Mouse (Mus musculus) heart, embryonic 14.5 days (tissue): ENCODE measurements around the gene Ptx4. TPM values are rescaled to one million over a fixed set of nuclear protein-coding genes. Genes with fewer than 3 reads are reported as not detected.

Experiments
- ATAC-seq: fragments of 200-750 bp; cut with Nextera tagmentation; 2 replicates; pipeline ENCODE4 v1.8.0; 2017; ENCODE audit warnings: low read depth, moderate TSS enrichment; ENCODE audit not compliant: insufficient number of reproducible peaks, insufficient read depth, low FRiP score
- H3K27ac ChIP-seq, 2 experiments: fragments of 200-500 bp in 1 of 2; fragments of 300-500 bp in 1 of 2; sonication (generic) in 1 of 2; replicated peaks in 1 of 2; 2 replicates each; pipeline ENCODE4 v1.5.1; 2012 to 2014; ENCODE audit warnings: low read depth in 2 of 2, low read length in 2 of 2, control low read depth in 1 of 2, mild to moderate bottlenecking in 1 of 2, mixed read lengths in 1 of 2; ENCODE audit not compliant: control insufficient read depth in 1 of 2, insufficient read depth in 1 of 2
- H3K27me3 ChIP-seq: fragments of 300-500 bp; sonication (generic); 2 replicates; pipeline ENCODE4 v1.6.1; 2014; ENCODE audit warnings: mild to moderate bottlenecking, low read length, control low read depth; ENCODE audit not compliant: control insufficient read depth, insufficient read depth
- H3K36me3 ChIP-seq: fragments of 300-500 bp; sonication (generic); 2 replicates; pipeline ENCODE4 v1.6.1; 2014; ENCODE audit warnings: mild to moderate bottlenecking, control low read depth, low read length, mixed read lengths; ENCODE audit not compliant: control insufficient read depth, insufficient read depth
- H3K4me1 ChIP-seq, 2 experiments: fragments of 200-500 bp in 1 of 2; fragments of 300-500 bp in 1 of 2; sonication (generic) in 1 of 2; 2 replicates each; pipeline ENCODE4 v1.6.1; 2012 to 2014; ENCODE audit warnings: low read length in 2 of 2, control low read depth in 1 of 2, mixed read lengths in 1 of 2; ENCODE audit not compliant: control insufficient read depth in 2 of 2, insufficient read depth in 2 of 2
- H3K4me2 ChIP-seq: fragments of 300-500 bp; sonication (generic); 2 replicates; pipeline ENCODE4 v1.6.1; 2014; ENCODE audit warnings: mild to moderate bottlenecking, low read length
- H3K4me3 ChIP-seq, 2 experiments: fragments of 200-500 bp in 1 of 2; fragments of 300-500 bp in 1 of 2; sonication (generic) in 1 of 2; 2 replicates each; pipeline ENCODE4 v1.5.1; 2012 to 2014; ENCODE audit warnings: low read length in 2 of 2, mild to moderate bottlenecking in 2 of 2, control low read depth in 1 of 2, low read depth in 1 of 2, moderate library complexity in 1 of 2; ENCODE audit not compliant: control insufficient read depth in 1 of 2, insufficient read depth in 1 of 2
- H3K9ac ChIP-seq: fragments of 300-500 bp; sonication (generic); 2 replicates; pipeline ENCODE4 v1.6.1; 2014; ENCODE audit warnings: mild to moderate bottlenecking, low read length
- H3K9me3 ChIP-seq: fragments of 300-500 bp; sonication (generic); 2 replicates; pipeline ENCODE4 v1.6.1; 2016; ENCODE audit warnings: low read length, control low read depth; ENCODE audit not compliant: control insufficient read depth
- WGBS: fragments of 180-500 bp; shearing (Covaris S2); extraction: QIAGEN DNeasy Blood & Tissue Kit; methylation state at CpG from one replicate; pipeline ENCODE4 v1.1.7; 2014; 5-methylcytosine and 5-hydroxymethylcytosine counted together
- polyA plus RNA-seq: library from polyadenylated mRNA; unstranded; fragments of >200 nt; fragmentation: Nextera tagmentation; extraction: Ambion mirVana; gene quantifications from 2 replicates; pipeline ENCODE4 v1.2.1, GENCODE M21; 2014

Gene Ptx4
- polyA plus RNA-seq = 0.14 and 0.44 TPM in 2 replicates

DNA sequence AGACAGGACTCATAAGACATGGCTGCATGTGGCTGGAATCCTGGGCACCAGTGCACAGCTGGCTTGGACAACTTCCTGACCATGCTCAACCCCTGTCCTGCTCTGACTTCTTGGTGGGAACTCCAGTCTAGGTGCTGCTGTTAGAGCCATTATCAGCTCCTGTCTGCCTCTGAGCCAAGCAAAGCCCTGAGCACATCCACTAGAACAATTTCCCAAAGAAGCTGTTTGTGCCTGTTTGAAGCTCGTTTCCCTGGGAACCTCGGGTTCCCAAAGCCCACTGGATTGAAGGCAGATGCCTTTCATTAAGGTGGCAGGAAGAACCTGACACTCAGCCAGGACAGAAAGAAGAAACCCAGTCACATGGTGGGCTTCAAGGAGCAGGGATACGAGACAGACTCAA, at the start of gene Ptx4:
Ptx4 (plus strand) TSS at position 355 of the 400 bp plus-strand sequence.
- Histone ChIP-seq H3K36me3 (no peaks in the 10 kb centered on the region), H3K4me2 (no peak within 1 kb of the TSS), H3K4me1 (peaks cover 0 to 3% of the 10 kb centered on the region in 2 experiments; a peak in 2 of 4 replicates), H3K27ac (no peak within 1 kb of the TSS), H3K27me3 (no peaks in the 10 kb centered on the region), H3K9me3 (no peaks in the 10 kb centered on the region), H3K4me3 (no peak within 1 kb of the TSS), H3K9ac (no peak within 1 kb of the TSS)
- WGBS = 25% methylated on average over 3 of the region's 3 CpGs
- ATAC-seq = no peak

DNA sequence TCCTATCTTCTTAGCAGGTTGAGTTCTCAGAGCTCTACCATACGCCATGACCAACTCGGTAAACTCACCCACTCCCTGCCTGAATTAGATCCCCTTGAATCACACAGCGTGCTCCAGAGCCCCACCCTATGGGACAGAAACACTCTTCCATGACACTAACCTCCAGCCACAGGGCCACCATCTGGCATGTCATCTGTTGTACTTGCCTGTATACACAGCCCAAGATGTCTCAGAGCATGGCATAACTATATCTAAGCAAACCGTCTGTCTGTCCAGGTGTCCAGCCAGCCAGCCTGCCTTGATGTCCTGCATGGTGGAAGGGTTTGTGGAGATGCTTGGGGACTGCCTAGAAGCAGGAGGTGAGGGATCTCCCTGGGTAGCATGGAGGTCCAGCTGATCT, 43.7 kb upstream of the Ptx4 start:
- Histone ChIP-seq H3K27ac (no peak overlapping the region), H3K27me3 (no peaks in the 10 kb centered on the region), H3K4me1 (peaks cover 20 to 30% of the 10 kb centered on the region in 2 experiments), H3K4me2 (peak overlapping the region; percentile 60; the same call in 1 of the 2 replicates), H3K9ac (no peak overlapping the region), H3K4me3 (no peak overlapping the region), H3K9me3 (no peaks in the 10 kb centered on the region), H3K36me3 (peaks cover 9% of the 10 kb centered on the region; the same call in 1 of the 2 replicates)
- no peak for ATAC-seq
- 86% methylated on average over 4 of the region's 4 CpGs for WGBS

DNA sequence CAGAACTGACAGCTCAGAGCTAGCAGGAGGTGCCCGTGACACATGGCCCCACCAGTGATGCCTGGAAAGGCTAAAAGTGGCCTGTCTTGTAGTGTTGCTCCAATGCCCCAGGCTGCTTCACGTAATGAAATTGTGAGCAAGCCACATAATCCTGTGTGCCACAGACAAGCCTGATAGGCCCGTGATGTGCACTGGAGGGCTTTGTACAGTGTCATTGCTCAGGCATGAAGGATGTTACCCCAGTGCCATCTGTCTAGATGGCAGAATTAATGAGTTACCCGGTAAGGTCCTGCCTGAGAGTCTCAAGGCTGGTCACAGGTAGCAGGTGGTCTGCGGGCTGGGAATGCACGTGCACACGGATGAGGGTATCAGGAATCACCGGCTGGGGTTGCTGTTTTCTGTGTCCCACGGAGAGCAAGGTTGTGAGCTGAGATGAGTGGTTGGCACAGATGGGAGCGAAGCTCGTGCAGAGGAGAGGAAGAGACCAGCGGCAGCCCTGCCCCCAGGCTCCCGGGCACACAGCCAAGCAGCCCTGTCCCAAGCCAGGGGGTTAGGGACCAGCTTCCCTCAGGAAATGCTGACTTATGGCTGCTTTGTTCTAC, 42.7 kb upstream of the Ptx4 start:
- 43% methylated on average over 13 of the region's 13 CpGs for WGBS
- no peaks in the 10 kb centered on the region for H3K27me3 ChIP-seq
- H3K36me3 ChIP-seq = peaks cover 9% of the 10 kb centered on the region; the same call in 1 of the 2 replicates
- no peaks in the 10 kb centered on the region for H3K9me3 ChIP-seq
- peak overlapping the region in 1 of 2 experiments; percentile 68; a peak in 1 of 4 replicates for H3K27ac ChIP-seq
- ATAC-seq = peak; percentile 49; the same call in 1 of the 2 replicates
- peaks cover 24 to 36% of the 10 kb centered on the region in 2 experiments for H3K4me1 ChIP-seq
- H3K4me3 ChIP-seq = peak overlapping the region; percentile 14; a peak in 2 of 4 replicates
- peak overlapping the region; percentile 60 for H3K4me2 ChIP-seq
- peak overlapping the region; percentile 72 for H3K9ac ChIP-seq

DNA sequence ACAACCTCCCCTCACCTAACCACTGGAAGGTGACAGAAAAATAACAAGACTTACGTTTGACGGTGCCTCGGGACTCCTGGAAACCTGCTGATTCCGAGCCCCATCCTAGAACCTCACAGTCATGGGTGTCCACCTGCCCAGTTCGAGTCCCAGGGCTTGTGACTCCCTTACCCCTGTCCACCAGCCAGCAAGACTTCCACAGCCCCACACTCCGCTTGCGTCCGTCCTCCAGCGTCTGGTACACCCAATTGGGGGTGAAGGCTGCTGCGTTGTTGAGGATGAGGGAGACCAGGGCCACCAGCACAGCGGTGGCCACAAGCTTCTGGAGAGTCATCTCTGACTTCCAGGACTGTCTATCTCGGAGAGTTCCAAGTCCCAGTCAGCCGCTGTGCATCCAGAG, 40.4 kb upstream of the Ptx4 start:
- Histone ChIP-seq H3K9me3 (no peaks in the 10 kb centered on the region), H3K4me3 (peak overlapping the region; percentile 45 to 47), H3K4me2 (peak overlapping the region; percentile 60), H3K4me1 (peaks cover 37 to 49% of the 10 kb centered on the region in 2 experiments), H3K9ac (peak overlapping the region; percentile 72), H3K36me3 (peaks cover 9% of the 10 kb centered on the region; the same call in 1 of the 2 replicates), H3K27ac (peak overlapping the region; percentile 74 to 81), H3K27me3 (no peaks in the 10 kb centered on the region)
- ATAC-seq = no peak
- WGBS = 73% methylated on average over 13 of the region's 13 CpGs

DNA sequence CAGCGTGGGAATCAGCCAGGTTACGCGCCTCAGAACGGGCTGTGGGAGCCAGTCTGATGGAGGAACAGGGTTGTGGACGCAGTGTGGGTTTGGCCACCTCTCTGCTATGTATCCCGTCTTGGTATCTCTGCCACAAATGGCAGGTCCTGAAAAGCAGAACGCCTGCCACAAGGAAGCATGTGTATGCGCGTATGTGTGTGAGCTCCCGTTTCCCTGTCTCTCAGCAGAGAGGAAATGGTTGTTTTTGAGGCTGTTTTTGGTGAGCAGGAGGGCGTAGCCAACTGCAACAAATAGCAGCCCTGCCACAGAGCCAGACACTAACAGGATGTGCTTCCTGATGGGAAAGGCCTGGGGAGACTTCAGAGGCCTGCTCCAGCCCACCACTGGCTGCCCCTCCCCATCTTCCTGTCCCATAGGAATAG, 39.6 kb upstream of the Ptx4 start:
- H3K36me3 ChIP-seq = peaks cover 9% of the 10 kb centered on the region; the same call in 1 of the 2 replicates
- peak overlapping the region; percentile 74 to 81 for H3K27ac ChIP-seq
- peaks cover 37 to 49% of the 10 kb centered on the region in 2 experiments for H3K4me1 ChIP-seq
- 56% methylated on average over 11 of the region's 11 CpGs for WGBS
- H3K4me3 ChIP-seq = peak overlapping the region; percentile 45 to 47
- peak overlapping the region; percentile 72 for H3K9ac ChIP-seq
- no peaks in the 10 kb centered on the region for H3K27me3 ChIP-seq
- no peaks in the 10 kb centered on the region for H3K9me3 ChIP-seq
- ATAC-seq = peak; percentile 36; the same call in 1 of the 2 replicates
- H3K4me2 ChIP-seq = peak overlapping the region; percentile 60

DNA sequence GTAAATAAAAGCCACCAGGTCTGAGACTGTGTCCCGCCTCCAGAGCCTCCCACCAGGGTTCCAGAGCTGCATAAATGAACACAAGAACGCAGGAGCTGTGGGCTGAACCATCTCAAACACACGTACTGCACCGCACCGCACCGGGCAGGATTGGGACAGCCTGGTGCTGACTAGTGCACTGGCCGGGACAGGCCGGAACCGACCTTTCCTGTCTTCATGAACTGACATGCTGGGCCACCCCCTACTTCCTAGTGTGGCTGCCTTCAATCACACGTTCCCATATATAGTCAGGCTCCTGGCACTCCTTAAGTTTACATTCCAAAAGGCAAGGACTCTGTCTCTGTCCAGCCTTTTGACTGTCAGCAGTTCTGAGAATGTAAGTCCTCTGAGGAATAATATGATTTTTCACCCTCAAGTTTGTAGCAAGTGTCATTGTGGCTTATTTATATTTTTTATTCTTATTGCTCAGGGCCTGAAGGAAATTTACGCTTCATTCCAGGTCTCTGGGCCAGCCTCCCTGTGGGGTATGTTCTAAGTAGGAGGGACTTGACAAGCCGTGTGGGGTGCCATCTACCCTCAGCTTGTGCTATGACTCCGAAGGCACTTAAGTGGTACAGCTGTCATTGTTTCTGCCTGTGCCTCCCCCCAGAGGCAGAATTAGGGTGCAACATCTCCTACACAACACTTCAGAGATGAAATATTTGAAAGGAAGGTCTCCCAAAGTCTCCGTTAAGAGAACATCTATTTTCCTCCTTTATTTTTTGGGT, 38.3 kb upstream of the Ptx4 start:
- Histone ChIP-seq H3K27ac (peak overlapping the region; percentile 65 to 81), H3K4me3 (no peak overlapping the region), H3K4me1 (peaks cover 37 to 49% of the 10 kb centered on the region in 2 experiments), H3K9me3 (no peaks in the 10 kb centered on the region), H3K9ac (peak overlapping the region; percentile 50), H3K27me3 (no peaks in the 10 kb centered on the region), H3K36me3 (no peaks in the 10 kb centered on the region), H3K4me2 (peak overlapping the region; percentile 60)
- WGBS = 31% methylated on average over 14 of the region's 14 CpGs
- peak; percentile 43; the same call in 1 of the 2 replicates for ATAC-seq

DNA sequence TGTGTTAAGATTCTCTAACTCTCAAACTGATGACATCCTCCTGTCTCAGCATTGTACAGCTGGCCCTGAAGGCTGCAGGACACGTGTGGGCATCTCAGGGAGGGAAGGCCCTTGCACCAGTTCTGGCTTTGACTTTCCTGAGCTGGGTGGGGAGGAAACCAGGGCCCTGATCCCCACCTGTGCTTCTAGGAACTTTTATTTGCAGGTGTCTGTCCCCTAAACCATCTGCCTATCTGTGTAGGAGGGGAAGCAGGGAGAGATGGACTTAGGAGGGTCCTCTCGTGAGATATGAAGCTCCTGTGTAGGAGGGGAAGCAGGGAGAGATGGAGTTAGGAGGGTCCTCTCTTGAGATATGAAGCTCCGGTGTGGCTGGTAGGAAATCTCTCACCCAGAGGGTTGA, 37.7 kb upstream of the Ptx4 start:
- H3K9me3 ChIP-seq = no peaks in the 10 kb centered on the region
- no peak overlapping the region for H3K9ac ChIP-seq
- no peak for ATAC-seq
- no peaks in the 10 kb centered on the region for H3K27me3 ChIP-seq
- no peak overlapping the region for H3K4me3 ChIP-seq
- peak overlapping the region; percentile 65 to 81 for H3K27ac ChIP-seq
- peaks cover 34 to 46% of the 10 kb centered on the region in 2 experiments for H3K4me1 ChIP-seq
- WGBS = 27% methylated on average over 3 of the region's 3 CpGs
- 0 out of 2 replicates have a peak, but pooled peaks cover 3% of the 10 kb centered on the region for H3K36me3 ChIP-seq
- H3K4me2 ChIP-seq = 0 out of 2 replicates have a peak overlapping the region, but pooled peaks have one; percentile 8
